Mouse (Mus musculus): ENCODE measurements at regions not wholly inside any gene's neighbourhood (a gene's known extent, or its start where the extent isn't known, plus 50 kb on each side); places are given as distances from the start of the nearest gene placed in this dataset.

- H3K36me3 ChIP-seq (ENCODE audit: control insufficient read depth, insufficient read depth, low read length): no peaks in the 10 kb centered on the region
- 91% methylated on average over 30 of the region's 30 CpGs for WGBS
- no peaks in the 10 kb centered on the region for H3K27me3 ChIP-seq (ENCODE audit: control insufficient read depth, insufficient read depth, low read length)
- no peak overlapping the region for H3K4me3 ChIP-seq
- no peaks in the 10 kb centered on the region for H3K4me1 ChIP-seq (ENCODE audit: control insufficient read depth, insufficient read depth, low read length)
- TF ChIP-seq POLR2A (IDR thresholded peaks at IDR 0.05; ENCODE audit: insufficient read depth, low read depth, low read length): no peak
- no peak for TF ChIP-seq EP300 (IDR thresholded peaks at IDR 0.05; ENCODE audit: insufficient read depth, low read depth, low read length)
- TF ChIP-seq CTCF (IDR thresholded peaks at IDR 0.05): no peak
- H3K27ac ChIP-seq: no peak overlapping the region
- intact Hi-C loops (cut with DNase I): no loop called here
- no peak for DNase-seq
- no peak overlapping the region for H3K9ac ChIP-seq (ENCODE audit: low read depth, low read length)
- no peaks in the 10 kb centered on the region for H3K79me2 ChIP-seq (replicated peaks; ENCODE audit: control insufficient read depth, insufficient read depth, low read length)
Measured at GRCm38 (mm10) chr17:85932360-85933132, 212.4 kb downstream of the Srbd1 start.

- H3K27ac ChIP-seq: no peak overlapping the region
- TF ChIP-seq POLR2A (IDR thresholded peaks at IDR 0.05; ENCODE audit: insufficient read depth, low read depth, low read length): no peak
- TF ChIP-seq EP300 (IDR thresholded peaks at IDR 0.05; ENCODE audit: insufficient read depth, low read depth, low read length): no peak
- no peak for TF ChIP-seq CTCF (IDR thresholded peaks at IDR 0.05)
- 86% methylated on average over 10 of the region's 10 CpGs for WGBS
- no peaks in the 10 kb centered on the region for H3K36me3 ChIP-seq (ENCODE audit: control insufficient read depth, insufficient read depth, low read length)
- no peak overlapping the region for H3K4me3 ChIP-seq
- intact Hi-C loops (cut with DNase I): no loop called here
- H3K79me2 ChIP-seq (replicated peaks; ENCODE audit: control insufficient read depth, insufficient read depth, low read length): no peaks in the 10 kb centered on the region
- no peak for DNase-seq
- no peak overlapping the region for H3K9ac ChIP-seq (ENCODE audit: low read depth, low read length)
- no peaks in the 10 kb centered on the region for H3K4me1 ChIP-seq (ENCODE audit: control insufficient read depth, insufficient read depth, low read length)
- no peaks in the 10 kb centered on the region for H3K27me3 ChIP-seq (ENCODE audit: control insufficient read depth, insufficient read depth, low read length)
Measured at GRCm38 (mm10) chr17:85931955-85932354, 213.0 kb downstream of the Srbd1 start.

- no peak for DNase-seq
- 70% methylated on average over 5 of the region's 5 CpGs for WGBS
- Histone ChIP-seq H3K36me3 (ENCODE audit: control insufficient read depth, insufficient read depth, low read length) (no peaks in the 10 kb centered on the region), H3K4me1 (ENCODE audit: control insufficient read depth, insufficient read depth, low read length) (no peaks in the 10 kb centered on the region), H3K27me3 (ENCODE audit: control insufficient read depth, insufficient read depth, low read length) (no peaks in the 10 kb centered on the region), H3K27ac (no peak overlapping the region), H3K79me2 (replicated peaks; ENCODE audit: control insufficient read depth, insufficient read depth, low read length) (no peaks in the 10 kb centered on the region), H3K4me3 (no peak overlapping the region), H3K9ac (ENCODE audit: low read depth, low read length) (no peak overlapping the region)
- intact Hi-C loops (cut with DNase I): no loop called here
- no peak for TF ChIP-seq EP300 (IDR thresholded peaks at IDR 0.05; ENCODE audit: insufficient read depth, low read depth, low read length)
- no peak for TF ChIP-seq POLR2A (IDR thresholded peaks at IDR 0.05; ENCODE audit: insufficient read depth, low read depth, low read length)
- TF ChIP-seq CTCF (IDR thresholded peaks at IDR 0.05): no peak
Measured at GRCm38 (mm10) chr17:85930789-85931188, 214.2 kb downstream of the Srbd1 start.

DNA sequence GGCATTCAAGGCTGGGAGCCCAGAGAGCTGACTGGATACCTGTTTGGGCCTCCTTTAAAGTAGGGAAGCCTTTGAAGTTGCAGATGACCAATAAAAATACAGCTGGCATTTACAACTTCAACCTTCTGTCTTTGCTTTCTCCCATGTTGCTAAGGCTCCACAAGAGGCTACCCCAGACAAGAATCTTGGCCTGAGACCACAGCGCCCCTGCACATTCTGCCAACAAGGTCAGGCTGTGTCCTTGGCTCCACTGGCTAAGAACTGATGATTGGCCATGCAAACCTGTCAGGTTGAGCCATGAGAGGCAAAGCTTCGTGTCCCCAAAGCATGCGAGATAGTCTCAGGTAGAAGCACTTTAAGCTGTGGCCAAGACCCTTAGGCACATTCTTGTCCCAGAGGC lies 214.6 kb downstream of the Srbd1 start:
- no peak for DNase-seq
- 84% methylated on average over 3 of the region's 3 CpGs for WGBS

DNA sequence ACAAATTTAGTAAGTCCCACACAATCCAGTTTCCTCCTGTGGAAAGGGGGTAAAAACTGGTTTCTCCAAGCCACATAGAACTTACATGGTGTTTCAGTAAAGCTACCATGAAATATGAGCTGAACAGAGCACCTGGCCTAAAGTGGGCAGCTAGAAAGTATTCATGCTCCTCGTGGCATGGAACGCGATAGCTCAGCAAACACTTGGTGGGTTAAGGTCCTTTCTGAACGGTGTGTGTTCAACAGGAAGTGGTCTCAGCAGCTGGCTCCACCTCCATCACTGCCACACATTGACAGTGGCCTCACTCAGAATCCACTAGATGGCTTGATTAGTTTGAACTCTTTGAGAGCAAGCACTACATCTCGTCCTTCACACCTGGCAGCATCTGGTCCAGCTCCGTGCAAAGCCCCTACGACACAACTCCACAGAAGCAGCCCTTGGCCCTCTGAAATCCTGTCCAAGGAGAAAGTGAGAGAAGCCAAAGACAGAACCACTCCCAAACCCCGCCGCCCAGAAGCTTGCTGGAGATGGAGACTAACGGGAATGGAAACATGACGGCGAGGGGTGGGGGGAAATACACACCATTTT lies 215.2 kb downstream of the Srbd1 start:
- intact Hi-C loops (cut with DNase I): no loop called here
- Histone ChIP-seq H3K9ac (ENCODE audit: low read depth, low read length) (no peak overlapping the region), H3K4me3 (no peak overlapping the region), H3K79me2 (replicated peaks; ENCODE audit: control insufficient read depth, insufficient read depth, low read length) (no peaks in the 10 kb centered on the region), H3K36me3 (ENCODE audit: control insufficient read depth, insufficient read depth, low read length) (no peaks in the 10 kb centered on the region), H3K4me1 (ENCODE audit: control insufficient read depth, insufficient read depth, low read length) (no peaks in the 10 kb centered on the region), H3K27ac (no peak overlapping the region), H3K27me3 (ENCODE audit: control insufficient read depth, insufficient read depth, low read length) (no peaks in the 10 kb centered on the region)
- TF ChIP-seq EP300 (IDR thresholded peaks at IDR 0.05; ENCODE audit: insufficient read depth, low read depth, low read length): no peak
- no peak for TF ChIP-seq CTCF (IDR thresholded peaks at IDR 0.05)
- TF ChIP-seq POLR2A (IDR thresholded peaks at IDR 0.05; ENCODE audit: insufficient read depth, low read depth, low read length): no peak
- WGBS: 86% methylated on average over 12 of the region's 12 CpGs
- DNase-seq: no peak

More for the DNA sequence above, 214.6 kb downstream of the Srbd1 start:
- no peak for TF ChIP-seq EP300 (IDR thresholded peaks at IDR 0.05; ENCODE audit: insufficient read depth, low read depth, low read length)
- TF ChIP-seq POLR2A (IDR thresholded peaks at IDR 0.05; ENCODE audit: insufficient read depth, low read depth, low read length): no peak
- TF ChIP-seq CTCF (IDR thresholded peaks at IDR 0.05): no peak
- H3K27me3 ChIP-seq (ENCODE audit: control insufficient read depth, insufficient read depth, low read length): no peaks in the 10 kb centered on the region
- H3K4me1 ChIP-seq (ENCODE audit: control insufficient read depth, insufficient read depth, low read length): no peaks in the 10 kb centered on the region
- intact Hi-C loops (cut with DNase I): no loop called here
- no peaks in the 10 kb centered on the region for H3K79me2 ChIP-seq (replicated peaks; ENCODE audit: control insufficient read depth, insufficient read depth, low read length)
- no peaks in the 10 kb centered on the region for H3K36me3 ChIP-seq (ENCODE audit: control insufficient read depth, insufficient read depth, low read length)
- no peak overlapping the region for H3K27ac ChIP-seq
- no peak overlapping the region for H3K4me3 ChIP-seq
- H3K9ac ChIP-seq (ENCODE audit: low read depth, low read length): no peak overlapping the region

- intact Hi-C loops (cut with DNase I): no loop called here
- H3K9ac ChIP-seq (ENCODE audit: low read depth, low read length): no peak overlapping the region
- no peak overlapping the region for H3K27ac ChIP-seq
- no peak for TF ChIP-seq CTCF (IDR thresholded peaks at IDR 0.05)
- TF ChIP-seq EP300 (IDR thresholded peaks at IDR 0.05; ENCODE audit: insufficient read depth, low read depth, low read length): no peak
- TF ChIP-seq POLR2A (IDR thresholded peaks at IDR 0.05; ENCODE audit: insufficient read depth, low read depth, low read length): no peak
- DNase-seq: no peak
- H3K36me3 ChIP-seq (ENCODE audit: control insufficient read depth, insufficient read depth, low read length): no peaks in the 10 kb centered on the region
- H3K79me2 ChIP-seq (replicated peaks; ENCODE audit: control insufficient read depth, insufficient read depth, low read length): no peaks in the 10 kb centered on the region
- no peaks in the 10 kb centered on the region for H3K27me3 ChIP-seq (ENCODE audit: control insufficient read depth, insufficient read depth, low read length)
- WGBS: 62% methylated on average over 2 of the region's 2 CpGs
- no peaks in the 10 kb centered on the region for H3K4me1 ChIP-seq (ENCODE audit: control insufficient read depth, insufficient read depth, low read length)
- H3K4me3 ChIP-seq: no peak overlapping the region
Measured at GRCm38 (mm10) chr17:85928543-85928942, 216.4 kb downstream of the Srbd1 start.
